Mouse (Mus musculus) kidney, embryonic 14.5 days (tissue): ENCODE results near the gene Vcam1. TPM values are rescaled to one million over a fixed set of nuclear protein-coding genes. Genes with fewer than 3 reads are reported as not detected.

ENCODE experiments used
- polyA plus RNA-seq: library from polyadenylated mRNA; unstranded; fragments of >200 nt; fragmentation: Nextera tagmentation; extraction: Ambion mirVana; gene quantifications from 2 replicates; pipeline ENCODE4 v1.2.1, GENCODE M21; 2014

Gene Vcam1
- polyA plus RNA-seq, 1 experiment from 2014 or later: 33.8 TPM

Other genes starting within 250 kb of the Vcam1 start
- 27.7 and 33.7 TPM in 2 replicates for gene Dph5, start 241.9 kb downstream of the Vcam1 start, polyA plus RNA-seq
- gene Slc30a7, start 122.3 kb downstream of the Vcam1 start, polyA plus RNA-seq: 22.6 and 34.2 TPM in 2 replicates
- 13.1 and 21.8 TPM in 2 replicates for gene Extl2, start 122.2 kb downstream of the Vcam1 start, polyA plus RNA-seq
- gene Gpr88, start 123.8 kb upstream of the Vcam1 start, polyA plus RNA-seq: 0.65 and 1.2 TPM in 2 replicates